Mouse (Mus musculus) cerebellum, postnatal 36 days (tissue): Measurements from ENCODE around the gene Mylk2.

Source experiments
- DNase-seq, 2 experiments: peaks; one replicate each; pipeline ENCODE4 v3.0.0; 2021 to 2022; ENCODE audit warnings: mixed read lengths in 2 of 2

The Mylk2 gene

GRCm38 (mm10) chr2:152911031-152911430, at the start of gene Mylk2:
Gene Mylk2, plus strand, starts transcription at chr2:152911352.
- peak in 1 of 2 experiments; percentile 59 for DNase-seq

GRCm38 (mm10) chr2:152861891-152862290, 49.3 kb upstream of the Mylk2 start:
- DNase-seq = no peak

- DNase-seq = no peak
These were observed 48.5 kb upstream of the Mylk2 start for GRCm38 (mm10) chr2:152862638-152863037.

- no peak for DNase-seq
These were observed 47.8 kb upstream of the Mylk2 start for GRCm38 (mm10) chr2:152863346-152863745.

GRCm38 (mm10) chr2:152878239-152878638, 32.9 kb upstream of the Mylk2 start:
- no peak for DNase-seq

- no peak for DNase-seq
These were observed 30.3 kb upstream of the Mylk2 start for GRCm38 (mm10) chr2:152880898-152881297.

- DNase-seq = no peak
These were observed 27.0 kb upstream of the Mylk2 start for GRCm38 (mm10) chr2:152884101-152884645.

GRCm38 (mm10) chr2:152887230-152887629, 23.9 kb upstream of the Mylk2 start:
- DNase-seq = no peak

GRCm38 (mm10) chr2:152888774-152889173, 22.4 kb upstream of the Mylk2 start:
- DNase-seq = no peak

GRCm38 (mm10) chr2:152895834-152896233, 15.3 kb upstream of the Mylk2 start:
- DNase-seq = no peak

- no peak for DNase-seq
These were observed 14.2 kb upstream of the Mylk2 start for GRCm38 (mm10) chr2:152896926-152897325.

GRCm38 (mm10) chr2:152899011-152899410, 12.1 kb upstream of the Mylk2 start:
- DNase-seq = no peak

- DNase-seq = no peak
These were observed 9.9 kb upstream of the Mylk2 start for GRCm38 (mm10) chr2:152901296-152901695.

GRCm38 (mm10) chr2:152902658-152903057, 8.5 kb upstream of the Mylk2 start:
- DNase-seq = no peak

- DNase-seq = no peak
These were observed 7.6 kb upstream of the Mylk2 start for GRCm38 (mm10) chr2:152903586-152903985.

- no peak for DNase-seq
These were observed 7.0 kb upstream of the Mylk2 start for GRCm38 (mm10) chr2:152904127-152904643.

- no peak for DNase-seq
These were observed 5.9 kb upstream of the Mylk2 start for GRCm38 (mm10) chr2:152905036-152905829.

- no peak for DNase-seq
These were observed 4.7 kb upstream of the Mylk2 start for GRCm38 (mm10) chr2:152906274-152907037.

- no peak for DNase-seq
These were observed 3.8 kb upstream of the Mylk2 start for GRCm38 (mm10) chr2:152907114-152907943.

- no peak for DNase-seq
These were observed 1.3 kb upstream of the Mylk2 start for GRCm38 (mm10) chr2:152909848-152910247.

GRCm38 (mm10) chr2:152911432-152911831, 280 bp downstream of the Mylk2 start:
- DNase-seq = no peak

GRCm38 (mm10) chr2:152913471-152913870, 2.3 kb downstream of the Mylk2 start:
- DNase-seq = no peak
